Mouse (Mus musculus) G1E (cell line): ENCODE results near the gene Rtn2.

Experiments used
- CTCF ChIP-seq: IDR thresholded peaks from 2 replicates; pipeline ENCODE4 v1.5.1; 2012; ENCODE audit warnings: low read depth, low read length, inconsistent platforms, mixed read lengths
- GATA1 ChIP-seq: IDR thresholded peaks from 2 replicates; pipeline ENCODE4 v1.6.1; 2012; ENCODE audit warnings: borderline replicate concordance, low read length, inconsistent platforms, mixed read lengths

GRCm38 (mm10) chr7:19240905-19241463 is 41.4 kb upstream of the Rtn2 start:
- TF ChIP-seq GATA1: no peak
- no peak for TF ChIP-seq CTCF
